Mouse (Mus musculus): Measurements from ENCODE around the gene Vps36. TPM values are rescaled to one million over a fixed set of nuclear protein-coding genes. Genes with fewer than 3 reads are reported as not detected.

The Vps36 gene
- 37.4 and 37.9 TPM in 2 replicates for polyA plus RNA-seq (2015; fragmentation: Nextera tagmentation; extraction: Ambion mirVana)

GRCm38 (mm10) chr8:22192660-22193431, at the start of gene Vps36:
Gene Vps36, plus strand, starts transcription at chr8:22192809.
- no peaks in the 10 kb centered on the region for H3K36me3 ChIP-seq
- H3K4me3 ChIP-seq: peak within 1 kb of the TSS; percentile 80
- peak within 1 kb of the TSS; percentile 71 for H3K4me2 ChIP-seq
- no peaks in the 10 kb centered on the region for H3K27me3 ChIP-seq
- peak; percentile 91 for ATAC-seq (ENCODE audit: insufficient number of reproducible peaks, insufficient read depth, low FRiP score, low TSS enrichment, low read depth)
- peaks cover 10% of the 10 kb centered on the region for H3K4me1 ChIP-seq
- WGBS: under 1% methylated on average over 73 of the region's 73 CpGs
- peak within 1 kb of the TSS; percentile 99 for H3K27ac ChIP-seq
- H3K9me3 ChIP-seq: no peaks in the 10 kb centered on the region
- H3K9ac ChIP-seq: peak within 1 kb of the TSS; percentile 96

GRCm38 (mm10) chr8:22143764-22144491, 48.7 kb upstream of the Vps36 start:
- H3K4me3 ChIP-seq: no peak overlapping the region
- H3K9me3 ChIP-seq: no peaks in the 10 kb centered on the region
- H3K4me2 ChIP-seq: no peak overlapping the region
- no peak overlapping the region for H3K9ac ChIP-seq
- no peak for ATAC-seq (ENCODE audit: insufficient number of reproducible peaks, insufficient read depth, low FRiP score, low TSS enrichment, low read depth)
- no peaks in the 10 kb centered on the region for H3K4me1 ChIP-seq
- peaks cover 23% of the 10 kb centered on the region for H3K36me3 ChIP-seq
- no peak overlapping the region for H3K27ac ChIP-seq
- WGBS: 75% methylated on average over 1 of the region's 1 CpGs
- H3K27me3 ChIP-seq: no peaks in the 10 kb centered on the region

GRCm38 (mm10) chr8:22145831-22146230, 46.8 kb upstream of the Vps36 start:
- Histone ChIP-seq H3K27me3 (no peaks in the 10 kb centered on the region), H3K9me3 (no peaks in the 10 kb centered on the region), H3K36me3 (peaks cover 21% of the 10 kb centered on the region), H3K4me1 (no peaks in the 10 kb centered on the region), H3K4me3 (no peak overlapping the region), H3K9ac (no peak overlapping the region), H3K27ac (no peak overlapping the region), H3K4me2 (no peak overlapping the region)
- WGBS: 78% methylated on average over 6 of the region's 6 CpGs
- no peak for ATAC-seq (ENCODE audit: insufficient number of reproducible peaks, insufficient read depth, low FRiP score, low TSS enrichment, low read depth)

- H3K9me3 ChIP-seq: no peaks in the 10 kb centered on the region
- ATAC-seq (ENCODE audit: insufficient number of reproducible peaks, insufficient read depth, low FRiP score, low TSS enrichment, low read depth): no peak
- no peaks in the 10 kb centered on the region for H3K27me3 ChIP-seq
- no peak overlapping the region for H3K27ac ChIP-seq
- H3K36me3 ChIP-seq: peaks cover 13% of the 10 kb centered on the region
- H3K4me3 ChIP-seq: no peak overlapping the region
- no peak overlapping the region for H3K9ac ChIP-seq
- WGBS: 63% methylated on average over 9 of the region's 9 CpGs
- H3K4me1 ChIP-seq: no peaks in the 10 kb centered on the region
- H3K4me2 ChIP-seq: no peak overlapping the region
These were observed 44.8 kb upstream of the Vps36 start for GRCm38 (mm10) chr8:22147706-22148366.

GRCm38 (mm10) chr8:22148367-22148740, 44.3 kb upstream of the Vps36 start:
- Histone ChIP-seq H3K4me3 (no peak overlapping the region), H3K27ac (no peak overlapping the region), H3K27me3 (no peaks in the 10 kb centered on the region), H3K36me3 (peaks cover 13% of the 10 kb centered on the region), H3K9ac (no peak overlapping the region), H3K9me3 (no peaks in the 10 kb centered on the region), H3K4me2 (no peak overlapping the region), H3K4me1 (no peaks in the 10 kb centered on the region)
- WGBS: 89% methylated on average over 7 of the region's 7 CpGs
- no peak for ATAC-seq (ENCODE audit: insufficient number of reproducible peaks, insufficient read depth, low FRiP score, low TSS enrichment, low read depth)

GRCm38 (mm10) chr8:22149643-22150344, 42.8 kb upstream of the Vps36 start:
- no peaks in the 10 kb centered on the region for H3K27me3 ChIP-seq
- H3K36me3 ChIP-seq: peaks cover 19% of the 10 kb centered on the region
- no peak overlapping the region for H3K4me3 ChIP-seq
- H3K9me3 ChIP-seq: no peaks in the 10 kb centered on the region
- H3K4me2 ChIP-seq: no peak overlapping the region
- H3K9ac ChIP-seq: no peak overlapping the region
- H3K4me1 ChIP-seq: no peaks in the 10 kb centered on the region
- no peak for ATAC-seq (ENCODE audit: insufficient number of reproducible peaks, insufficient read depth, low FRiP score, low TSS enrichment, low read depth)
- H3K27ac ChIP-seq: no peak overlapping the region
- WGBS: 89% methylated on average over 11 of the region's 11 CpGs

GRCm38 (mm10) chr8:22150345-22150663, 42.3 kb upstream of the Vps36 start:
- Histone ChIP-seq H3K4me2 (no peak overlapping the region), H3K4me1 (no peaks in the 10 kb centered on the region), H3K9ac (no peak overlapping the region), H3K27me3 (no peaks in the 10 kb centered on the region), H3K36me3 (peaks cover 21% of the 10 kb centered on the region), H3K4me3 (no peak overlapping the region), H3K9me3 (no peaks in the 10 kb centered on the region), H3K27ac (no peak overlapping the region)
- no peak for ATAC-seq (ENCODE audit: insufficient number of reproducible peaks, insufficient read depth, low FRiP score, low TSS enrichment, low read depth)
- 82% methylated on average over 3 of the region's 3 CpGs for WGBS

GRCm38 (mm10) chr8:22162206-22162605, 30.4 kb upstream of the Vps36 start:
- Histone ChIP-seq H3K27me3 (no peaks in the 10 kb centered on the region), H3K4me3 (no peak overlapping the region), H3K9me3 (no peaks in the 10 kb centered on the region), H3K4me1 (peaks cover 11% of the 10 kb centered on the region), H3K27ac (no peak overlapping the region), H3K4me2 (no peak overlapping the region), H3K9ac (no peak overlapping the region), H3K36me3 (peaks cover 9% of the 10 kb centered on the region)
- ATAC-seq (ENCODE audit: insufficient number of reproducible peaks, insufficient read depth, low FRiP score, low TSS enrichment, low read depth): no peak
- WGBS: 83% methylated on average over 8 of the region's 8 CpGs

- 84% methylated on average over 10 of the region's 10 CpGs for WGBS
- H3K36me3 ChIP-seq: peaks cover 23% of the 10 kb centered on the region
- no peaks in the 10 kb centered on the region for H3K9me3 ChIP-seq
- no peak overlapping the region for H3K9ac ChIP-seq
- no peak overlapping the region for H3K4me2 ChIP-seq
- no peak overlapping the region for H3K4me3 ChIP-seq
- H3K27me3 ChIP-seq: no peaks in the 10 kb centered on the region
- ATAC-seq (ENCODE audit: insufficient number of reproducible peaks, insufficient read depth, low FRiP score, low TSS enrichment, low read depth): no peak
- H3K4me1 ChIP-seq: peaks cover 14% of the 10 kb centered on the region
- no peak overlapping the region for H3K27ac ChIP-seq
These were observed 28.2 kb upstream of the Vps36 start for GRCm38 (mm10) chr8:22164431-22164830.

- ATAC-seq (ENCODE audit: insufficient number of reproducible peaks, insufficient read depth, low FRiP score, low TSS enrichment, low read depth): no peak
- H3K4me1 ChIP-seq: peaks cover 14% of the 10 kb centered on the region
- H3K27me3 ChIP-seq: no peaks in the 10 kb centered on the region
- 50% methylated on average over 10 of the region's 10 CpGs for WGBS
- peaks cover 24% of the 10 kb centered on the region for H3K36me3 ChIP-seq
- peak overlapping the region; percentile 65 for H3K9ac ChIP-seq
- H3K4me2 ChIP-seq: peak overlapping the region; percentile 57
- H3K4me3 ChIP-seq: peak overlapping the region; percentile 56
- H3K27ac ChIP-seq: peak overlapping the region; percentile 64
- no peaks in the 10 kb centered on the region for H3K9me3 ChIP-seq
These were observed 27.1 kb upstream of the Vps36 start for GRCm38 (mm10) chr8:22165251-22166079.

All from embryonic facial prominence, embryonic 13.5 days (tissue).